Mouse (Mus musculus) lung, adult 2 months (tissue): ENCODE data around the gene Slc25a27.

Experiments used
- CTCF ChIP-seq: fragments of 200-500 bp; IDR thresholded peaks from 2 replicates; pipeline ENCODE4 v1.5.1; 2011; ENCODE audit warnings: mild to moderate bottlenecking, low read length, control low read depth; ENCODE audit not compliant: insufficient read depth
- POLR2A ChIP-seq: fragments of 200-500 bp; IDR thresholded peaks from 2 replicates; pipeline ENCODE4 v1.6.1; 2011; ENCODE audit warnings: low read depth, mild to moderate bottlenecking, control low read depth, low read length, borderline replicate concordance; ENCODE audit errors: extremely low read depth

GRCm38 (mm10) chr17:43684638-43685037 is 17.6 kb upstream of the Slc25a27 start:
- TF ChIP-seq CTCF = no peak
- no peak for TF ChIP-seq POLR2A
